Mouse (Mus musculus): Measurements from ENCODE around the gene Slco1c1.

- TF ChIP-seq CTCF (IDR thresholded peaks at IDR 0.05; ENCODE audit: borderline replicate concordance, control insufficient read depth, extremely low read depth, insufficient read depth, low read length, poor library complexity): no peak
- no peak for TF ChIP-seq POLR2A (IDR thresholded peaks at IDR 0.05; ENCODE audit: control insufficient read depth, extremely low read depth, insufficient read depth, low read length, poor library complexity)
These were observed 1.6 kb downstream of the Slco1c1 start for GRCm38 (mm10) chr6:141525787-141526186.

Measured in thymus, adult 2 months (tissue).